Mouse (Mus musculus) v-Abl transformed pro-B cells (cell line): Measurements from ENCODE around the gene Tmem151a.

Source experiments
- in situ Hi-C, 2 experiments: fragments of 400-800 bp; cut with MboI; formaldehyde crosslinking; loops; one replicate each; pipeline ENCODE4 v1.15.1; 2025; ENCODE audit not compliant: unreplicated experiment in 2 of 2

Gene Tmem151a

GRCm38 (mm10) chr19:5069978-5070377, 15.4 kb downstream of the Tmem151a start:
- in situ Hi-C loops: loop anchor here in 1 of 2 experiments (10.0 kb wide), 1 partner anchor 55 kb away; no protein-coding TSS in a partner anchor

- in situ Hi-C loops: no loop called here
Measured at GRCm38 (mm10) chr19:5069486-5069885, 15.8 kb downstream of the Tmem151a start.

GRCm38 (mm10) chr19:5068570-5069234, 16.6 kb downstream of the Tmem151a start:
- in situ Hi-C loops: no loop called here

- in situ Hi-C loops: no loop called here
Measured at GRCm38 (mm10) chr19:5067867-5068569, 17.3 kb downstream of the Tmem151a start, which contains the start of gene Cd248. Gene Cd248 (plus strand): TSS chr19:5068078.

- in situ Hi-C loops: no loop called here
Measured at GRCm38 (mm10) chr19:5067040-5067799, 18.1 kb downstream of the Tmem151a start.

GRCm38 (mm10) chr19:5065104-5065503, 20.2 kb downstream of the Tmem151a start:
- in situ Hi-C loops: no loop called here

GRCm38 (mm10) chr19:5062446-5062845, 22.9 kb downstream of the Tmem151a start:
- in situ Hi-C loops: no loop called here

GRCm38 (mm10) chr19:5062041-5062440, 23.3 kb downstream of the Tmem151a start:
- in situ Hi-C loops: no loop called here

GRCm38 (mm10) chr19:5060365-5061330, 24.7 kb downstream of the Tmem151a start:
- in situ Hi-C loops: no loop called here

- in situ Hi-C loops: no loop called here
Measured at GRCm38 (mm10) chr19:5058801-5059771, 26.2 kb downstream of the Tmem151a start.

GRCm38 (mm10) chr19:5057876-5058775, 27.2 kb downstream of the Tmem151a start:
- in situ Hi-C loops: no loop called here

GRCm38 (mm10) chr19:5056251-5056650, 29.1 kb downstream of the Tmem151a start:
- in situ Hi-C loops: no loop called here

- in situ Hi-C loops: no loop called here
Measured at GRCm38 (mm10) chr19:5053909-5054308, 31.4 kb downstream of the Tmem151a start.

- in situ Hi-C loops: no loop called here
Measured at GRCm38 (mm10) chr19:5052853-5053252, 32.5 kb downstream of the Tmem151a start.

- in situ Hi-C loops: no loop called here
Measured at GRCm38 (mm10) chr19:5052166-5052822, 33.0 kb downstream of the Tmem151a start.

GRCm38 (mm10) chr19:5051515-5051914, 33.8 kb downstream of the Tmem151a start:
- in situ Hi-C loops: no loop called here

GRCm38 (mm10) chr19:5051031-5051430, 34.3 kb downstream of the Tmem151a start:
- in situ Hi-C loops: no loop called here
